Mouse (Mus musculus): ENCODE results near the gene Emsy. TPM values are rescaled to one million over a fixed set of nuclear protein-coding genes. Genes with fewer than 3 reads are reported as not detected.

The Emsy gene
- total RNA-seq (2023) = 10 to 100 TPM; 48.9 to 60.2 TPM

DNA sequence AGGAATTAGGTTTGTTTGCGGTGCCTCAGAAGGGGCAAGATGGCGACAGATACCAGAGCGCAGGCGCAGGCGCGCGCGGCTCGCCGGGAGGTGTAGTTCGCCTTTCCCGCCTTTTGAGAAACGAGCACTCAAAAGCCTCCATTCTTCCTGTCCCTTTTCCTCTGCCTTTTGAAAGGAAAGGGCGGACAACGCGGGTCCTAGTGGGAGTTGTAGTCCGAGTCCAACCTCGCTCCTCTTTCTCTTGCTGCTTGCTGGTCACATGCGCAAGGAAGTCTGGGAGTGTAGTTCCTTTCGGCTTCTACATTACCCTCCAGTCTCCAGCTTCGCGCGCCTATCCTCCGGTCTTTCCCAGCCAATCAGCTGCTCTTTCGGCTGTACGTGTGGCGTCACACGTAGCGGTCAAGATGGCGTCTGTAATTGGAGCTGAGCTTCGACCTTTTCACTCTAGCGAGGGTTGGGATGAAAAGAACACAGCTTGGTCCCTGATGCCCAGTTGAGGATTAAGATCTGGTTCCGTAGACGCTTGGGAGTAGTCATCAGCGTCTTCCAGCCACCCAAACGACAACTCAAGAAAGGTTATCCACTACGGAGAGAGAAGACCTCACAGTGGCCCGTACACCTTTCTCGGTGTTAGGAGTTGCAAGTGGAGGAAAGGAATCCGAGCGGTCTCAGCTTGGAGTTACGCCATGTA lies at the start of gene Emsy:
TSS of gene Emsy (minus strand) at position 253 of the 691 bp plus-strand sequence.

GRCm38 (mm10) chr7:98702283-98703240 lies 46.0 kb upstream of the Emsy start, which contains the start of gene Thap12:
Gene Thap12 (plus strand): TSS chr7:98703103.

Other genes with a start within 250 kb of the Emsy start
- gene Gucy2d, start 216.4 kb downstream of the Emsy start, total RNA-seq (2023) = not detected
- under 1 TPM; 0.21 to 0.31 TPM for gene Lrrc32, start 167.5 kb downstream of the Emsy start, total RNA-seq (2023)
- gene Thap12, start 46.3 kb upstream of the Emsy start, total RNA-seq (2023) = 10 to 100 TPM; 23.6 to 29.8 TPM
- gene Wnt11, start 178.3 kb upstream of the Emsy start, total RNA-seq (2023) = 10 to 100 TPM in 1 of 2 experiments, 1 to 10 TPM in 1; 8.1 to 12.6 TPM